Mouse (Mus musculus) cerebellum, adult 2 months (tissue): ENCODE results near the gene Arl8b. TPM values are rescaled to one million over a fixed set of nuclear protein-coding genes. Genes with fewer than 3 reads are reported as not detected.

ENCODE experiments used
- DNase-seq, 2 experiments: peaks; one replicate each; pipeline ENCODE4 v3.0.0; 2021
- H3K27ac ChIP-seq: fragments of 200-500 bp; 2 replicates; pipeline ENCODE4 v1.5.1; 2012; ENCODE audit warnings: low read length, control low read depth, inconsistent platforms; ENCODE audit not compliant: insufficient read depth
- H3K27me3 ChIP-seq: fragments of 200-500 bp; 2 replicates; pipeline ENCODE4 v1.6.1; 2012; ENCODE audit warnings: inconsistent platforms, mild to moderate bottlenecking, low read length, moderate library complexity; ENCODE audit not compliant: control insufficient read depth, insufficient read depth
- H3K4me1 ChIP-seq: fragments of 200-500 bp; 2 replicates; pipeline ENCODE4 v1.6.1; 2011; ENCODE audit warnings: low read length; ENCODE audit not compliant: control insufficient read depth, insufficient read depth
- H3K4me3 ChIP-seq: fragments of 200-500 bp; replicated peaks from 2 replicates; pipeline ENCODE3; 2011; ENCODE audit warnings: mild to moderate bottlenecking, low read depth, low read length, control low read depth; ENCODE audit not compliant: insufficient read depth
- CTCF ChIP-seq: fragments of 200-500 bp; IDR thresholded peaks from 2 replicates; pipeline ENCODE4 v1.5.1; 2011; ENCODE audit warnings: low read depth, mild to moderate bottlenecking, control low read depth, low read length, moderate library complexity, borderline replicate concordance; ENCODE audit not compliant: insufficient read depth
- POLR2A ChIP-seq: fragments of 200-500 bp; IDR thresholded peaks from 2 replicates; pipeline ENCODE4 v1.6.1; 2011; ENCODE audit warnings: low read length, control low read depth, borderline replicate concordance; ENCODE audit not compliant: insufficient read depth
- WGBS: fragments of 180-500 bp; shearing (Covaris S2); methylation state at CpG from one replicate; pipeline ENCODE4 v1.1.7; 2018; 5-methylcytosine and 5-hydroxymethylcytosine counted together
- polyA plus RNA-seq: library from polyadenylated mRNA; depleted of rRNA; stranded (reverse); fragments of >200 nt; gene quantifications from 2 replicates; pipeline ENCODE4 v1.2.3, GENCODE M21; 2012

Arl8b gene
- polyA plus RNA-seq, 1 experiment, result 77.9 TPM

GRCm38 (mm10) chr6:108791498-108791897 lies 8.6 kb downstream of the Arl8b start:
- DNase-seq, result no peak
- TF ChIP-seq POLR2A, result no peak
- no peak for TF ChIP-seq CTCF
- whole genome bisulfite sequencing, result 69% methylated on average over 5 of the region's 5 CpGs
- H3K27ac ChIP-seq, result no peak overlapping the region
- H3K27me3 ChIP-seq, result no peaks in the 10 kb centered on the region
- H3K4me3 ChIP-seq, result no peak overlapping the region
- H3K4me1 ChIP-seq, result peaks cover 17% of the 10 kb centered on the region

- WGBS, result 58% methylated on average over 1 of the region's 1 CpGs
- TF ChIP-seq POLR2A, result no peak
- TF ChIP-seq CTCF, result no peak
- H3K4me3 ChIP-seq, result no peak overlapping the region
- no peak overlapping the region for H3K27ac ChIP-seq
- no peaks in the 10 kb centered on the region for H3K27me3 ChIP-seq
- peaks cover 19% of the 10 kb centered on the region for H3K4me1 ChIP-seq
- no peak for DNase-seq
Observed at GRCm38 (mm10) chr6:108795912-108796311, 13.0 kb downstream of the Arl8b start.

- 10% methylated on average over 2 of the region's 2 CpGs for WGBS
- Histone ChIP-seq H3K4me3 (no peak overlapping the region), H3K27me3 (no peaks in the 10 kb centered on the region), H3K4me1 (peaks cover 19% of the 10 kb centered on the region), H3K27ac (no peak overlapping the region)
- no peak for TF ChIP-seq CTCF
- TF ChIP-seq POLR2A, result no peak
- DNase-seq, result no peak
Observed at GRCm38 (mm10) chr6:108796706-108797105, 13.8 kb downstream of the Arl8b start.

- H3K27me3 ChIP-seq, result no peaks in the 10 kb centered on the region
- TF ChIP-seq POLR2A (no peak), CTCF (no peak)
- H3K4me1 ChIP-seq, result peaks cover 23% of the 10 kb centered on the region
- DNase-seq, result peak; percentile 32 to 69
- H3K4me3 ChIP-seq, result no peak overlapping the region
- 2% methylated on average over 1 of the region's 1 CpGs for whole genome bisulfite sequencing
- no peak overlapping the region; the same call in 1 of the 2 replicates for H3K27ac ChIP-seq
Observed at GRCm38 (mm10) chr6:108805194-108805593, 22.3 kb downstream of the Arl8b start.

- Histone ChIP-seq H3K27me3 (no peaks in the 10 kb centered on the region), H3K27ac (no peak overlapping the region), H3K4me1 (peaks cover 26% of the 10 kb centered on the region), H3K4me3 (no peak overlapping the region)
- no peak for DNase-seq
- TF ChIP-seq CTCF, result no peak
- TF ChIP-seq POLR2A, result no peak
- WGBS, result 64% methylated on average over 7 of the region's 7 CpGs
Observed at GRCm38 (mm10) chr6:108805871-108806270, 23.0 kb downstream of the Arl8b start.

GRCm38 (mm10) chr6:108807446-108807845 lies 24.5 kb downstream of the Arl8b start:
- no peak for DNase-seq
- Histone ChIP-seq H3K27ac (no peak overlapping the region), H3K4me3 (no peak overlapping the region), H3K4me1 (peaks cover 26% of the 10 kb centered on the region), H3K27me3 (no peaks in the 10 kb centered on the region)
- TF ChIP-seq CTCF, result no peak
- TF ChIP-seq POLR2A, result no peak
- 74% methylated on average over 3 of the region's 3 CpGs for whole genome bisulfite sequencing

GRCm38 (mm10) chr6:108808786-108809185 lies 25.9 kb downstream of the Arl8b start:
- TF ChIP-seq POLR2A (no peak), CTCF (no peak)
- no peak overlapping the region for H3K4me3 ChIP-seq
- H3K27me3 ChIP-seq, result no peaks in the 10 kb centered on the region
- 89% methylated on average over 1 of the region's 1 CpGs for whole genome bisulfite sequencing
- H3K27ac ChIP-seq, result no peak overlapping the region
- DNase-seq, result no peak
- peaks cover 26% of the 10 kb centered on the region for H3K4me1 ChIP-seq

GRCm38 (mm10) chr6:108810237-108810636 lies 27.3 kb downstream of the Arl8b start:
- Histone ChIP-seq H3K27ac (no peak overlapping the region), H3K27me3 (no peaks in the 10 kb centered on the region), H3K4me1 (peaks cover 24% of the 10 kb centered on the region), H3K4me3 (no peak overlapping the region)
- 23% methylated on average over 10 of the region's 10 CpGs for WGBS
- DNase-seq, result peak; percentile 39 to 52
- no peak for TF ChIP-seq CTCF
- no peak for TF ChIP-seq POLR2A

GRCm38 (mm10) chr6:108812134-108812533 lies 29.2 kb downstream of the Arl8b start:
- Histone ChIP-seq H3K4me3 (no peak overlapping the region), H3K4me1 (peaks cover 11% of the 10 kb centered on the region)
- no peak for TF ChIP-seq POLR2A
- TF ChIP-seq CTCF, result no peak

More at GRCm38 (mm10) chr6:108812134-108812533, 29.2 kb downstream of the Arl8b start:
- DNase-seq, result no peak
- no peaks in the 10 kb centered on the region for H3K27me3 ChIP-seq
- H3K27ac ChIP-seq, result no peak overlapping the region
- WGBS, result 63% methylated on average over 2 of the region's 2 CpGs
